Mouse (Mus musculus): ENCODE measurements around the gene Prkn.

Prkn gene

GRCm38 (mm10) chr17:10840148-10840707, at the start of gene Prkn, which contains the start of gene Pacrg:
Gene Prkn, plus strand, starts transcription at chr17:10840384.
Gene Pacrg, minus strand, starts transcription at chr17:10840311.
- DNase-seq (ENCODE audit: low read depth in 2 of 2, low spot score in 2 of 2), result peak; percentile 91 to 93

GRCm38 (mm10) chr17:10791661-10792060, 48.5 kb upstream of the Prkn start:
- DNase-seq (ENCODE audit: low read depth in 2 of 2, low spot score in 2 of 2), result no peak

GRCm38 (mm10) chr17:10806692-10807091, 33.5 kb upstream of the Prkn start:
- DNase-seq (ENCODE audit: low read depth in 2 of 2, low spot score in 2 of 2), result no peak

GRCm38 (mm10) chr17:10807261-10807998, 32.8 kb upstream of the Prkn start:
- no peak for DNase-seq (ENCODE audit: low read depth in 2 of 2, low spot score in 2 of 2)

- no peak for DNase-seq (ENCODE audit: low read depth in 2 of 2, low spot score in 2 of 2)
Measured at GRCm38 (mm10) chr17:10808571-10808970, 31.6 kb upstream of the Prkn start.

- DNase-seq (ENCODE audit: low read depth in 2 of 2, low spot score in 2 of 2), result no peak
Measured at GRCm38 (mm10) chr17:10818971-10819370, 21.2 kb upstream of the Prkn start.

GRCm38 (mm10) chr17:10840731-10841201, 582 bp downstream of the Prkn start:
- DNase-seq (ENCODE audit: low read depth in 2 of 2, low spot score in 2 of 2), result peak; percentile 2 to 34

- DNase-seq (ENCODE audit: low read depth in 2 of 2, low spot score in 2 of 2), result no peak
Measured at GRCm38 (mm10) chr17:10854207-10854606, 14.0 kb downstream of the Prkn start.

- DNase-seq (ENCODE audit: low read depth in 2 of 2, low spot score in 2 of 2), result no peak
Measured at GRCm38 (mm10) chr17:10874208-10875187, 34.3 kb downstream of the Prkn start.

GRCm38 (mm10) chr17:10878986-10879385, 38.8 kb downstream of the Prkn start:
- DNase-seq (ENCODE audit: low read depth in 2 of 2, low spot score in 2 of 2), result no peak

GRCm38 (mm10) chr17:10882260-10882659, 42.1 kb downstream of the Prkn start:
- no peak for DNase-seq (ENCODE audit: low read depth in 2 of 2, low spot score in 2 of 2)

- no peak for DNase-seq (ENCODE audit: low read depth in 2 of 2, low spot score in 2 of 2)
Measured at GRCm38 (mm10) chr17:10887924-10888323, 47.7 kb downstream of the Prkn start.

- no peak for DNase-seq (ENCODE audit: low read depth in 2 of 2, low spot score in 2 of 2)
Measured at GRCm38 (mm10) chr17:10901686-10902228, 61.6 kb downstream of the Prkn start.

GRCm38 (mm10) chr17:10936698-10937097, 96.5 kb downstream of the Prkn start:
- DNase-seq (ENCODE audit: low read depth in 2 of 2, low spot score in 2 of 2), result no peak

- DNase-seq (ENCODE audit: low read depth in 2 of 2, low spot score in 2 of 2), result no peak
Measured at GRCm38 (mm10) chr17:10937844-10938243, 97.7 kb downstream of the Prkn start.

- no peak for DNase-seq (ENCODE audit: low read depth in 2 of 2, low spot score in 2 of 2)
Measured at GRCm38 (mm10) chr17:10938755-10939154, 98.6 kb downstream of the Prkn start.

GRCm38 (mm10) chr17:10946552-10946951, 106.4 kb downstream of the Prkn start:
- no peak for DNase-seq (ENCODE audit: low read depth in 2 of 2, low spot score in 2 of 2)

GRCm38 (mm10) chr17:10947614-10948013, 107.4 kb downstream of the Prkn start:
- DNase-seq (ENCODE audit: low read depth in 2 of 2, low spot score in 2 of 2), result no peak

- DNase-seq (ENCODE audit: low read depth in 2 of 2, low spot score in 2 of 2), result no peak
Measured at GRCm38 (mm10) chr17:10959066-10959864, 119.1 kb downstream of the Prkn start.

- DNase-seq (ENCODE audit: low read depth in 2 of 2, low spot score in 2 of 2), result no peak
Measured at GRCm38 (mm10) chr17:10962151-10962550, 122.0 kb downstream of the Prkn start.
